Mouse (Mus musculus) adrenal gland, adult 10 weeks (tissue): Measurements from ENCODE around the gene Zfp977. TPM values are rescaled to one million over a fixed set of nuclear protein-coding genes. Genes with fewer than 3 reads are reported as not detected.

Source experiments
- polyA plus RNA-seq: library from polyadenylated mRNA; stranded (reverse); fragments of 350-450 nt; fragmentation: Illumina TruSeq; extraction: RNeasy Lipid Tissue Mini Kit (QIAGEN cat#74804); gene quantifications from one replicate; pipeline ENCODE4 v1.2.3, GENCODE M21; 2014; ENCODE audit warnings: low read depth, low replicate concordance

Gene Zfp977
- 4.1 TPM for polyA plus RNA-seq

DNA sequence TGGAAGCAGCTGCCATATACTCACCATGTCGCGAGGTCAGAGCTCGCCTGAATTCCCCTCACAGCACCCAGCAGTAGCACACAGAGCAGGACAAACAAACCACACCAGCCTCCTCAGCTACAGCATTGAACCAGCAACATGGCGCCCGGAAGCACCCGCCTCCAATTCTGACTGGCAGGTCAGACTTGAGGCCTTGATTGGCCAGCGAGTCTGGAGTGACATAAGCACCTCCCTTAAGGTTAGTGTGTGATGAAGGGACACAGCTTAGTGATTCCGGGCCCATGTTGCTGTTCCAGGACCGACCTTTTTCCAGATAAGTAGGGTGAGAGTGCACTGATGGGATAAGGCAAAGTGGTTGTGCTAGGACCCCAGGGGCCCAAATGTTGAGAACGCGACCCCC lies at the start of gene Zfp977:
TSS of gene Zfp977 (minus strand) at position 135 of the 400 bp plus-strand sequence.

DNA sequence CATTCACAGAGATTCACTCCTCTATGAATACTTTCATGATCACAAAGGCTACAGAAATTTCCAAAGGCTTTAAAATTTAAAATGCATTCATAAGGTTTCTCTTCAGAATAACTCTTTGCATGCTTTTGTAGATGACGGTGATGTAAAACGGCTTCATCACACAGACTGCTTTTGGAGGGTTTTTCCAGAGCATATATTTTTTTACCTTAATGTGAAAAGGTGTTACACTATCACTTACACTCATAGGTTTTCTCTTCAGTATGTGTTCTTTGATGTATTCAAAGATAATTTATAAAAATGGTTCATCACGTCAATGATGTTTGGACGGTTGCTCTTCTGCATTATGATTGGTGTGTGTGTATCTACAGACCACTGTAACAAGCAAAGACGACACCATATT lies 13.9 kb downstream of the Zfp977 start, which contains the start of gene Gm21028:
TSS of gene Gm21028 (minus strand) at position 101 of the 400 bp plus-strand sequence.

Other genes with a start within 250 kb of the Zfp977 start
- not detected for gene 4933421I07Rik, start 144.4 kb downstream of the Zfp977 start, polyA plus RNA-seq
- 31.4 TPM for gene Zfp141, start 86.8 kb downstream of the Zfp977 start, polyA plus RNA-seq
- not detected for gene Gm21028, start 14.0 kb downstream of the Zfp977 start, polyA plus RNA-seq
- 17.9 TPM for gene Zfp976, start 50.0 kb upstream of the Zfp977 start, polyA plus RNA-seq
- gene Zfp975, start 100.2 kb upstream of the Zfp977 start, polyA plus RNA-seq, result 23.0 TPM
- gene Gm17067, start 134.5 kb upstream of the Zfp977 start, polyA plus RNA-seq, result not detected
- not detected for gene Vmn2r62, start 201.0 kb upstream of the Zfp977 start, polyA plus RNA-seq